In genomic region chr5:135495471-135495870, GRCm38 (mm10) we compare ENCODE assay signal across 26 mouse cellular contexts. TPM values are rescaled to one million over a fixed set of nuclear protein-coding genes. Genes with fewer than 3 reads are reported as not detected.
DNase-seq lines count a peak whose midpoint lies in the region; ATAC-seq and TF ChIP-seq lines count a peak whose summit lies in the region.
"Had no signal": no experiment of that assay in that cellular context is flagged by ENCODE, and none has a peak within 500 bp of the region (broad histone marks: within the 10 kb centered on the region; RNA-seq: fewer than 3 reads in every experiment).

No protein-coding gene starts in this region.

- no peak overlapping the region for H3K9ac ChIP-seq in lung, embryonic 14.5 days
- no peak overlapping the region for H3K9ac ChIP-seq in lung, postnatal 0 days (replicated peaks; ENCODE audit: low read depth)
- H3K9ac ChIP-seq: embryonic facial prominence, embryonic 13.5 days; forebrain, embryonic 12.5 days; forebrain, embryonic 15.5 days; hindbrain, embryonic 13.5 days had no signal

- no peak overlapping the region for H3K4me3 ChIP-seq in lung, embryonic 14.5 days (ENCODE audit: low read depth, low read length)
- no peak overlapping the region for H3K4me3 ChIP-seq in lung, postnatal 0 days (ENCODE audit: low read depth, low read length)
- H3K4me3 ChIP-seq: embryonic facial prominence, embryonic 10.5 days; embryonic facial prominence, embryonic 13.5 days; erythroblast, embryonic 14.5 days; forebrain, embryonic 12.5 days; forebrain, embryonic 15.5 days; heart, adult 2 months; hindbrain, embryonic 13.5 days had no signal

- ATAC-seq in lung, embryonic 14.5 days (ENCODE audit: insufficient read depth): no peak
- ATAC-seq in lung, postnatal 0 days: no peak
- ATAC-seq: activated CD4-positive, CD25-positive, alpha-beta regulatory T cell, adult 4 months; forebrain, embryonic 15.5 days; hindbrain, embryonic 16.5 days; inflammation-experienced regulatory T-cells, adult 6 months; intestine, embryonic 16.5 days had no signal

- peak; percentile 84 for DNase-seq in heart, adult 11 months
- no peak for DNase-seq in heart, adult 8-10 months (ENCODE audit: low spot score)
- DNase-seq in lung, embryonic 14.5 days: no peak
- DNase-seq in lung, postnatal 0 days (ENCODE audit: low spot score): no peak
- DNase-seq in ZHBTc4 (ENCODE audit: low read depth, low spot score): peak; percentile 67
- no peak for DNase-seq in T-cell, adult 2 months (ENCODE audit: low spot score)
- DNase-seq: adrenal gland, adult 8-10 months; adrenal gland, postnatal 25 days; cerebellum, adult 11-12 months; cerebellum, adult 8-10 months; cerebellum, postnatal 10 days; cerebellum, postnatal 36 days; embryo, embryonic 11 days; gastrocnemius, postnatal 25 days; heart, adult 2 months had no signal

- H3K36me3 ChIP-seq in lung, embryonic 14.5 days (ENCODE audit: insufficient read depth): no peaks in the 10 kb centered on the region
- H3K36me3 ChIP-seq in lung, postnatal 0 days (ENCODE audit: insufficient read depth, low read length): no peaks in the 10 kb centered on the region
- H3K36me3 ChIP-seq: embryonic facial prominence, embryonic 10.5 days; embryonic facial prominence, embryonic 13.5 days; forebrain, embryonic 12.5 days; forebrain, embryonic 15.5 days; hindbrain, embryonic 13.5 days had no signal

- H3K9me3 ChIP-seq in lung, embryonic 14.5 days (ENCODE audit: low read depth, low read length): no peaks in the 10 kb centered on the region
- no peaks in the 10 kb centered on the region for H3K9me3 ChIP-seq in lung, postnatal 0 days (ENCODE audit: low read length)
- H3K9me3 ChIP-seq: embryonic facial prominence, embryonic 10.5 days; embryonic facial prominence, embryonic 13.5 days; forebrain, embryonic 12.5 days; forebrain, embryonic 15.5 days; hindbrain, embryonic 13.5 days had no signal

- 0 out of 2 replicates have a peak, but pooled peaks have one; percentile 1 for TF ChIP-seq CTCF in lung, embryonic 14.5 days (IDR thresholded peaks at IDR 0.05; ENCODE audit: low read depth)
- TF ChIP-seq CTCF in lung, postnatal 0 days (IDR thresholded peaks at IDR 0.05): no peak

- WGBS in lung, embryonic 14.5 days: 81% methylated on average over 8 of the region's 8 CpGs
- WGBS in lung, postnatal 0 days: 92% methylated on average over 8 of the region's 8 CpGs

- TF ChIP-seq EP300 in lung, postnatal 0 days (IDR thresholded peaks at IDR 0.05): no peak

- H3K4me1 ChIP-seq in lung, embryonic 14.5 days (ENCODE audit: insufficient read depth): no peaks in the 10 kb centered on the region
- no peaks in the 10 kb centered on the region for H3K4me1 ChIP-seq in lung, postnatal 0 days (ENCODE audit: insufficient read depth, low read depth, low read length)
- H3K4me1 ChIP-seq: embryonic facial prominence, embryonic 13.5 days; forebrain, embryonic 12.5 days; forebrain, embryonic 15.5 days had no signal

- H3K4me2 ChIP-seq in lung, embryonic 14.5 days: no peak overlapping the region
- no peak overlapping the region for H3K4me2 ChIP-seq in lung, postnatal 0 days (replicated peaks; ENCODE audit: low read depth, low read length)
- H3K4me2 ChIP-seq: embryonic facial prominence, embryonic 13.5 days; forebrain, embryonic 12.5 days; forebrain, embryonic 15.5 days; heart, embryonic 11.5 days; hindbrain, embryonic 13.5 days had no signal

- no peaks in the 10 kb centered on the region for H3K27me3 ChIP-seq in lung, embryonic 14.5 days (ENCODE audit: insufficient read depth, low read length)
- no peaks in the 10 kb centered on the region for H3K27me3 ChIP-seq in lung, postnatal 0 days (replicated peaks; ENCODE audit: insufficient read depth, low read length)
- H3K27me3 ChIP-seq: embryonic facial prominence, embryonic 13.5 days; forebrain, embryonic 12.5 days; forebrain, embryonic 15.5 days; hindbrain, embryonic 13.5 days had no signal

- no peak overlapping the region for H3K27ac ChIP-seq in lung, embryonic 14.5 days (ENCODE audit: low read depth)
- H3K27ac ChIP-seq in lung, postnatal 0 days (ENCODE audit: low read length): no peak overlapping the region
- H3K27ac ChIP-seq: embryonic facial prominence, embryonic 10.5 days; embryonic facial prominence, embryonic 13.5 days; forebrain, embryonic 12.5 days; forebrain, embryonic 15.5 days; hindbrain, embryonic 13.5 days had no signal

RNA-seq across cellular contexts. Expression of gene Hip1, which starts 49.4 kb away (rescaled TPM):
- 10 to 100 TPM; 24.6 to 30.4 (median 27.9) TPM for total RNA-seq in heart, adult 8-10 months (2022)
- polyA plus RNA-seq in lung, embryonic 14.5 days (2014; fragmentation: Nextera tagmentation; extraction: Ambion mirVana): 48.8 and 49.4 TPM in 2 replicates
- 17.7 and 20.8 TPM in 2 replicates for polyA plus RNA-seq in lung, postnatal 0 days (2015; fragmentation: Nextera tagmentation; extraction: Ambion mirVana)
- polyA plus RNA-seq: erythroblast, embryonic 14.5 days had no signal

Comparison
In these comparisons a context has a peak if more than half of its experiments do, and no peak if none do; other contexts are left out.
1. DNase-seq: peak in heart, adult 11 months (single experiment) and ZHBTc4 (single experiment); none in heart, adult 8-10 months (single experiment), lung, embryonic 14.5 days (single experiment), lung, postnatal 0 days (single experiment) and T-cell, adult 2 months (single experiment).